Mouse (Mus musculus): Measurements from ENCODE around the gene Olfr734.

Olfr734 gene

DNA sequence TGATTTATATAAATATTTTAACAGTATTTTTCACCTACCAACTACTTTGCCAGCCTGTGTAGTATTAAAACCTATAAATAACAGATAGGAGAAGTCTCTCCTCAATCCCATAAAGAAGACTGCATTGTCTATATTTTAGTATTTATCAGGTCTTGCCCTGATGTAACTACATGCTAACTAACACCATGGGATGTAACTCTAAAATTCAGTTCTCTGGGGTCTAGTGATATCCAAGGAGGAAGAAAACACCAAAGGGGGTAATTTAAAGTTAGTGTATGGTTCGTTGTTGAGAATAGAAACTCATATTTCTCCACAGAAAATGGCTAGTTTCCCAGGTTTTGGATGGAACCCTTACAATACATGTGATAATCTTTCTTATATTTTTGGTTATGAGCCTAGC, at the start of gene Olfr734:
Olfr734 (minus strand) TSS at position 101 of the 400 bp plus-strand sequence.
- DNase-seq (ENCODE audit: low read depth, low spot score) = no peak

DNA sequence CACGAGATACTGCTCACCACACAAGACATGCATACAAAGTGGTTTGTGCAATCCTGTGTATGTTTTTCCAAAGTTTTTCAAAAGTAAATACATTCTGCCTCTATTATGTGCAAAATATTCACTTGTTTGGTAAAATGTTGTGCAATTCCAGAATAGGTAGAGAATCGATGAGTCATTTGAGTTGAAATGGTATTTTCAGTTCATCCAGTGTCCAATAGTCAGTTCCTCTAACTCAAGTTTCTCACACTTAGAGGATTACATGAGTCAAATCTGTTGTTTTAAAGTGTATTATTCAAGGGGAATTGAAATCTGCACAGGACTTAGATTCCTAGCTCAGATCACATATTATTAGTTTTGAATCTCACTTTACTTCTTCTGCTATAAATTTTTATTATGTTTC, 37.0 kb upstream of the Olfr734 start:
- no peak for DNase-seq (ENCODE audit: low read depth, low spot score)

DNA sequence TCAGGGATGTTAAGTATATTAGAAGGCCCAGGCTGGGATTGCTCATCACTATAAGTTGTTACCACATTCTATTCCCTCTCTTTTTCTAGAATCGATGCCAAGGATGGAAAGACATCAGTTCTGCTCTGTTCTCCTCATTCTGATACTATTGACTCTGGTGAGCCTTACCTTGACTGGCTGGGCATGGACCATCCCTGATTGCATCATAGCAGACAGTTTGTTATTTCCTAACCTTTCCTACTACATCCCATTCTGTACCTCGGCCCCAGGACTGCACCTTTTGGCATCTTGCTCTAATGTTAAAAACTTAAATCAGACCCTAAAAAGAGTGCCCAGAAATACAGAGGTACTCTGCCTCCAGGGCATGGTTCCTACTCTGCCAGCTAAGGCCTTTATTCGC, 33.9 kb upstream of the Olfr734 start:
- DNase-seq (ENCODE audit: low read depth, low spot score) = no peak

DNA sequence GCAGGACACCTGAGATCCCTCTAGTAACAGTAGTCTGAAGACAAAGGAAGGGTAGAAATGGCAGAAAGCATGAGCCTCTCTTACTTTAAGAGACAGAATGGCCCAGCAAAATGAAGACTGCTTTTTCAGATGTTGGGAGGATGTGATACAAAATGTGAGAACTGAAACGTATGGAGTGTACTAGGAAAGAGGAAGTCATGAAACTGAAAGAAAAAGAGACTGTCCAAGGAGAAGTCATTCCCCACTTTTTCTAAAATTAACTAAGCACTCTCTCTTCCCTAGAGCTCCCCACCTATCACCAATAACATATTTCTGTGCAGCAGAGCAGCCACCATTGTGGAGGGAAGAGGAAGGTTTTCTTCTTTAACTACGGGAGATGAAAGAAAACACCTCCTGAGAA, 31.0 kb upstream of the Olfr734 start, which contains the start of gene Tlr11:
Tlr11 (plus strand) TSS at position 322 of the 400 bp plus-strand sequence.
- no peak for DNase-seq (ENCODE audit: low read depth, low spot score)

DNA sequence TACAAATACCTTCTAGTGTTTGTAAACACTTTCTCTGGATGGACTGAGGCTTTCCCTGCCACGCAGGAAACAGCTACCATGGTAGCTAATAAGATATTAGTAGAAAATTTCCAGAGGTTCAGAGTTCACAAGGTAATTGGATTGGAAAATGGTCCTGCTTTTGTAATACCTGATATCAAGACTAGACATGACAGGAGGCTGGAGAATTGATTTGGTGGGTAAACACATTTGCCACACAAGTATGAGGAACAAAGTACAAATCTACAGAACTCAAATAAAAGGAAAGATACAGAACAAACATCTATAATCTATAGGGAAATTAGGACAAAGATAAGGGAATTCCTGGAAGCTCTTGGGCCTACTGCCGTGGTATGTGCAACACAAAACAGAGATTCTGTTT, 30.2 kb upstream of the Olfr734 start:
- no peak for DNase-seq (ENCODE audit: low read depth, low spot score)

DNA sequence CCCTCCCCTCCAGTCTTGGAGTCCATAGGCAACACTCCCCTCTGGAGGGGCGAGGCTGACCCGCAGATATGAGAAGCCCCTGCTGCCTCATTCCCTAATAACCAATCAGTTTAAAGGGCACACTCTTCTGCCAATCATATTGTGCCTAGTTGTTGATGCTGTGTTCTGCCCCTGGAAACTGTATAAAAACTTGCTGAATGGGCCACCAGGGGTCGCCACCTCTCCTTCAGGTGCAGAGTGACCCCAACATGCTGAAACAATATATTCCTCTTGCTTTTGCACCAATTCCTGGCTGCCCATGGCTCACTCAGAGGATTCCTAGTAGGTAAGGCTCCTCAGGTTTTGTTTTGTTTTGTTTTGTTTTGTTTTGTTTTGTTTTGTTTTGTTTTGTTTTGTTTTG, 25.9 kb upstream of the Olfr734 start:
- no peak for DNase-seq (ENCODE audit: low read depth, low spot score)

DNA sequence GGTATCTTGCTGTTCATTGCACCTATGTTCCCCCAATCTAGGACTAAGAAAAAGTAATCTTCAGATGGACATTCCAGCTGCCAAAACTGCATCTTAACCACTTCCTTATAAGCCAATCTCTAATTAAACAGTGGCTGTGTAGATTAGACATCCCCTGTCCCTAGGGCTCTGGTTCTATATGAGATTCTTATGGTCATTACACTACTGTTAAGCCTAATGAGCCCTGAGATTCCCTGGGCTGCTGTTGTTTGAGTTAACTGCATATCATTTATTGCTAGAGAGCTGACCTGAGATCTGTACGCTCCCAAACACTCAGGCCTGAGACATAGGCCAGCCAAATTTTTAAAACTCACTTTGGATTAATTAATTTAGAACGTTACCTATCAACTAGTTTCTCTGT, 22.2 kb upstream of the Olfr734 start, which contains the start of gene Olfr735:
Olfr735 (minus strand) TSS at position 77 of the 400 bp plus-strand sequence.
- no peak for DNase-seq (ENCODE audit: low read depth, low spot score)

DNA sequence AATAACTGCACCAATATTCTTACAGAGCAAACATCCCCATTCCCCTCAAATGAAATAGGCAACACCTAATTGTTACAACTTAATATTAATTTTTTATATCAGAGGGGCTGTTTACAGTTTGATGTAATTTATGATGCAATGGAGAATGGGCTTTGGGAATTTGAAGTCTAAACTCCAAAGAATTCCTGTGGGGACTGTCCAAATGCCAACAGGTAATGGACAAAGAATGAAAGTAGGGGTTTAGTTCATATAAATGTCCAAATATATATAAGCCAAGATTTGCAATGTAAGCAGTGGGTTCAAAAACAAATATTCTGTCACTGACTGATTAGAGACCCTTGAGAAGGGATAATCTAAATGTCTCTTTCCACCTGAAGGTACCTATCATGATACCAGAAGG, 25.1 kb downstream of the Olfr734 start, which contains the start of gene Olfr733:
Olfr733 (minus strand) TSS at position 101 of the 400 bp plus-strand sequence.
- no peak for DNase-seq (ENCODE audit: low read depth, low spot score)

DNA sequence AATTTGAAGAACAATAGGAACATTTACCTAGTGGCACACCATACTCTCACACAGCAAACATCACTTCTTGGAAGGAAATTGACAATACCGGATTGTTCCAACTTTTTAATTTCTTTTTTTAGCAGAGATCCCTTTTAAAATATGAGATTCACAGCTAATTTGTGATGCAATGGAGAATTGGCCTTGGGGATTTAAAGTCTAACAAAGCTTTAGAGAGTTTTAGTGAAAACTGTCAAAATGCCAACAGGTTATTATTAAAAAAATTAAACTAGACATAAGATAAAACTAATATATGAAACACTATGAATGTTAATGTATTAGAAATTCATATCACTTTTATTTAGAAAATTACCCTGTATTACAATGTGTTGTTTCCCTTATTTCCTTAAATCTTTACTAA, 42.5 kb downstream of the Olfr734 start, which contains the start of gene Olfr732:
Olfr732 (minus strand) TSS at position 101 of the 400 bp plus-strand sequence.
- DNase-seq (ENCODE audit: low read depth, low spot score) = no peak

All from skeletal muscle tissue, adult 2 months (tissue).